ENCODE assay signal across 8 mouse cellular contexts in genomic region chr15:98897928-98898800, GRCm38 (mm10). TPM values are rescaled to one million over a fixed set of nuclear protein-coding genes. Genes with fewer than 3 reads are reported as not detected.
A peak's percentile ranks its signal among the peaks of the same experiment; 100 is the strongest.
DNase-seq lines count a peak whose midpoint lies in the region; ATAC-seq and TF ChIP-seq lines count a peak whose summit lies in the region.

Gene Dhh, minus strand, starts transcription at chr15:98898540.

- H3K9ac ChIP-seq in embryonic facial prominence, embryonic 15.5 days = no peak within 1 kb of the TSS
- H3K9ac ChIP-seq in intestine, embryonic 16.5 days (ENCODE audit: low read depth, low read length) = no peak within 1 kb of the TSS; the same call in 1 of the 2 replicates

- WGBS in embryonic facial prominence, embryonic 15.5 days = under 1% methylated on average over 41 of the region's 41 CpGs
- under 1% methylated on average over 41 of the region's 41 CpGs for WGBS in intestine, embryonic 16.5 days

- H3K9me3 ChIP-seq in embryonic facial prominence, embryonic 15.5 days (replicated peaks) = no peaks in the 10 kb centered on the region
- H3K9me3 ChIP-seq in intestine, embryonic 16.5 days (ENCODE audit: control insufficient read depth, low read length) = no peaks in the 10 kb centered on the region

- H3K27me3 ChIP-seq in embryonic facial prominence, embryonic 15.5 days = peaks cover 72% of the 10 kb centered on the region
- peaks cover 58% of the 10 kb centered on the region for H3K27me3 ChIP-seq in intestine, embryonic 16.5 days (replicated peaks; ENCODE audit: control insufficient read depth, insufficient read depth, low read length)

- no peak for ATAC-seq in embryonic facial prominence, embryonic 15.5 days (ENCODE audit: insufficient number of reproducible peaks, low FRiP score, low TSS enrichment, low read depth)
- ATAC-seq in intestine, embryonic 16.5 days = no peak

- 0 out of 2 replicates have a peak, but pooled peaks cover 5% of the 10 kb centered on the region for H3K36me3 ChIP-seq in embryonic facial prominence, embryonic 15.5 days
- H3K36me3 ChIP-seq in intestine, embryonic 16.5 days (ENCODE audit: control insufficient read depth, insufficient read depth, low read length) = no peaks in the 10 kb centered on the region

- H3K4me3 ChIP-seq in gastrocnemius, adult 2 months = peak within 1 kb of the TSS; percentile 66
- peak within 1 kb of the TSS; percentile 25 for H3K4me3 ChIP-seq in embryonic facial prominence, embryonic 15.5 days (replicated peaks)
- peak within 1 kb of the TSS; percentile 30 for H3K4me3 ChIP-seq in intestine, embryonic 16.5 days (ENCODE audit: low read length)

- H3K4me2 ChIP-seq in embryonic facial prominence, embryonic 15.5 days (replicated peaks) = peak within 1 kb of the TSS; percentile 40
- peak within 1 kb of the TSS; percentile 47 for H3K4me2 ChIP-seq in intestine, embryonic 16.5 days (ENCODE audit: low read depth, low read length)

- intact Hi-C loops in gastrocnemius, adult 2 months (cut with DNase I) = no loop called here
- intact Hi-C loops in gastrocnemius, postnatal 36 days (cut with DNase I) = no loop called here

- peaks cover 44% of the 10 kb centered on the region for H3K4me1 ChIP-seq in embryonic facial prominence, embryonic 15.5 days
- peaks cover 24% of the 10 kb centered on the region for H3K4me1 ChIP-seq in intestine, embryonic 16.5 days (ENCODE audit: control insufficient read depth, insufficient read depth, low read length)

- no peak for TF ChIP-seq CTCF in gastrocnemius, adult 2 months (IDR thresholded peaks at IDR 0.05)

- peak within 1 kb of the TSS; percentile 52 for H3K27ac ChIP-seq in gastrocnemius, adult 2 months
- H3K27ac ChIP-seq in embryonic facial prominence, embryonic 15.5 days (replicated peaks) = no peak within 1 kb of the TSS
- H3K27ac ChIP-seq in intestine, embryonic 16.5 days (ENCODE audit: low read length) = no peak within 1 kb of the TSS

- DNase-seq in gastrocnemius, adult 2 months = peak; percentile 27
- no peak for DNase-seq in gastrocnemius, adult 18-20 months (ENCODE audit: low spot score)
- DNase-seq in lung, postnatal 10 days = peak; percentile 52
- no peak for DNase-seq in frontal cortex, postnatal 10 days (ENCODE audit: low spot score in 2 of 2)
- no peak for DNase-seq in frontal cortex, postnatal 14 days (ENCODE audit: low spot score in 2 of 2)
- no peak for DNase-seq in gastrocnemius, postnatal 36 days

RNA-seq across cellular contexts. Expression of gene Dhh, which starts in this region (rescaled TPM):
- total RNA-seq in gastrocnemius, adult 2 months (2021) = under 1 TPM; 0.81 to 0.82 TPM
- total RNA-seq in gastrocnemius, adult 18-20 months (2021) = 1 to 10 TPM in 1 of 2 experiments, under 1 TPM in 1; 0.75 to 1.5 TPM
- polyA plus RNA-seq in embryonic facial prominence, embryonic 15.5 days (2015; fragmentation: Nextera tagmentation; extraction: Ambion mirVana) = 1.7 and 2.4 TPM in 2 replicates
- polyA plus RNA-seq in intestine, embryonic 16.5 days (2015; fragmentation: Nextera tagmentation; extraction: Ambion mirVana) = 0.83 and 1.6 TPM in 2 replicates
- total RNA-seq in gastrocnemius, postnatal 36 days (2021) = under 1 TPM; 0.41 to 0.96 TPM

Comparison
In these comparisons a context has a peak if more than half of its experiments do, and no peak if none do; other contexts are left out.
1. Peak in DNase-seq, H3K4me3 ChIP-seq and H3K27ac ChIP-seq in gastrocnemius, adult 2 months; RNA of the gene not detected or under 1 TPM.